Mouse (Mus musculus) forebrain, embryonic 11.5 days (tissue): Measurements from ENCODE around the gene Cfap45. TPM values are rescaled to one million over a fixed set of nuclear protein-coding genes. Genes with fewer than 3 reads are reported as not detected.
A peak's percentile ranks its signal among the peaks of the same experiment; 100 is the strongest.

Experiments used
- ATAC-seq: fragments of 200-750 bp; cut with Nextera tagmentation; replicated peaks from 2 replicates; pipeline ENCODE4 v1.8.0; 2017; ENCODE audit warnings: moderate TSS enrichment; ENCODE audit not compliant: low FRiP score
- DNase-seq: peaks from one replicate; pipeline ENCODE4 v3.0.0-alpha.2; 2017; ENCODE audit warnings: low spot score
- H3K27ac ChIP-seq: fragments of 300-500 bp; sonication (generic); 2 replicates; pipeline ENCODE4 v1.5.1; 2014; ENCODE audit warnings: low read depth, low read length
- H3K27me3 ChIP-seq: fragments of 300-500 bp; sonication (generic); 2 replicates; pipeline ENCODE4 v1.6.1; 2014; ENCODE audit warnings: mild to moderate bottlenecking, low read length, mixed read lengths; ENCODE audit not compliant: control insufficient read depth, insufficient read depth
- H3K36me3 ChIP-seq: fragments of 300-500 bp; sonication (generic); 2 replicates; pipeline ENCODE4 v1.6.1; 2014; ENCODE audit warnings: mild to moderate bottlenecking, low read length, moderate library complexity, mixed read lengths; ENCODE audit not compliant: control insufficient read depth, insufficient read depth
- H3K4me1 ChIP-seq: fragments of 300-500 bp; sonication (generic); replicated peaks from 2 replicates; pipeline ENCODE4 v1.6.1; 2014; ENCODE audit warnings: low read length, mixed read lengths; ENCODE audit not compliant: control insufficient read depth, insufficient read depth
- H3K4me2 ChIP-seq: fragments of 300-500 bp; sonication (generic); 2 replicates; pipeline ENCODE4 v1.6.1; 2014; ENCODE audit warnings: low read depth, mild to moderate bottlenecking, low read length, moderate library complexity, mixed read lengths; ENCODE audit not compliant: severe bottlenecking
- H3K4me3 ChIP-seq: fragments of 300-500 bp; sonication (generic); 2 replicates; pipeline ENCODE4 v1.5.1; 2014; ENCODE audit warnings: low read depth, low read length
- H3K9ac ChIP-seq: fragments of 300-500 bp; sonication (generic); 2 replicates; pipeline ENCODE4 v1.6.1; 2014; ENCODE audit warnings: low read length
- H3K9me3 ChIP-seq: fragments of 300-500 bp; sonication (generic); 2 replicates; pipeline ENCODE4 v1.6.1; 2016; ENCODE audit warnings: low read length, mixed read lengths; ENCODE audit not compliant: control insufficient read depth
- WGBS: fragments of 180-500 bp; shearing (Covaris S2); extraction: QIAGEN DNeasy Blood & Tissue Kit; methylation state at CpG from one replicate; pipeline ENCODE4 v1.1.7; 2014; 5-methylcytosine and 5-hydroxymethylcytosine counted together
- polyA plus RNA-seq: library from polyadenylated mRNA; unstranded; fragments of >200 nt; fragmentation: Nextera tagmentation; extraction: Ambion mirVana; gene quantifications from 2 replicates; pipeline ENCODE4 v1.2.1, GENCODE M21; 2014

Cfap45 gene
- polyA plus RNA-seq, 1 experiment from 2014 or later: 1.2 TPM

DNA sequence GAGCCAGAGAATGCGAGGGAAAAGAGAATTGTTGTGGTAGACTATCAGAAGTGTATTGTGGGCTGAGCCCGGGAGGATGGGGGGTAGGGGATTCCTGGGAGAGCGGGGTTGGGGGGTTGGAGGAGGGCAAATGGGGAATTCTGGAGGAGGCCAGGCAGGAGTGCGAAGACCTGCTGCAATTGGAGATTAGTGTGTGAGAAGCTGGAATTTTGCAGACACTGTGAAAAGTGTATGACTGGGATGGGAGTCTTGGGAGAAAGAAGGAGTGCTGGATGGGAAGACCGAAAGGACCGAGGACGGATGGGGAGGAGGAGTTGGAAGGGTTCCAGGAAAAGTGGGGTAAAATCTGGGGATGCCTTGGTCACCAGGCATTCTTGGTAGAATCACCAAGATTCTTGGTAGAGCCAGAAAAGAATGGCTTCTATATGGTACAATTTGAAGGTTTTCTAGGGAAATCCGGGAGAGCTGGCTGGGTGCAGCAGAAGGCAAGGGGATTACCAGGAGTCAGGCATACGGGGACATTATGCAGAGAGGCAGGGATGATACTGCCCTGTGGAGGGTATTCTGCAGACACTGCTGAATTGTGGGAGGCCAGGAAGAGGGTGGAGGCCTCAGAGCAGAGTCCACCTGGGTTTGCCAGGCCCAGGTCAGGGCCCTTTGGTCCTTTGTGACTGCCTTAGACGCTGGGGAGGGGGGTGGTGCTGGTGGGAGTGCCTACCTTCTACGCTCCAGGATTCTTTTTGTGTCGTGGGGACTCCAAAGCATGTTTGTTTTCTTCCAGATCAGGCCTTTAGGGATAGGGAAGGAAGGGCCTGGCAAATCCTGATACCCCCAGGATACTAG is 37.9 kb upstream of the Cfap45 start:
- WGBS: under 1% methylated on average over 12 of the region's 12 CpGs
- peak overlapping the region; percentile 60 for H3K4me3 ChIP-seq
- peak overlapping the region; percentile 75 for H3K9ac ChIP-seq
- H3K27ac ChIP-seq: no peak overlapping the region; the same call in 1 of the 2 replicates
- ATAC-seq: peak; percentile 3; the same call in 1 of the 2 replicates
- H3K4me2 ChIP-seq: peak overlapping the region; percentile 53
- peaks cover 45% of the 10 kb centered on the region for H3K4me1 ChIP-seq
- no peaks in the 10 kb centered on the region for H3K27me3 ChIP-seq
- no peak for DNase-seq
- no peaks in the 10 kb centered on the region for H3K9me3 ChIP-seq
- no peaks in the 10 kb centered on the region for H3K36me3 ChIP-seq

DNA sequence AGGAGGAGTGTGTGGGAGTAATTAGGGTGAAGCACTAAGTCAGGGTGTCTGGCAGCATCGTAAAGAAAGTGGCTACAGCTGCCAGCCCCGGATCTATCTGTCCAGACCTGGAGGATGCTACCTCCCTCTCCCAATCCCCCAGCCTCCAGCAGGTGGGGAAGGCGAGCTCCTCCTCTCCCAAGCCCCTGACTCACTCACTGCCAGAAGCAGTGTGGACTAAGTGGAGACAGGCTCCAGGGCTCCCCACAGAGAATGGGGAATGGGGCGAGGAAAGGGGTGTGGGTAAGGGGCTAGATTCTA is 37.3 kb upstream of the Cfap45 start:
- 10% methylated on average over 4 of the region's 4 CpGs for WGBS

DNA sequence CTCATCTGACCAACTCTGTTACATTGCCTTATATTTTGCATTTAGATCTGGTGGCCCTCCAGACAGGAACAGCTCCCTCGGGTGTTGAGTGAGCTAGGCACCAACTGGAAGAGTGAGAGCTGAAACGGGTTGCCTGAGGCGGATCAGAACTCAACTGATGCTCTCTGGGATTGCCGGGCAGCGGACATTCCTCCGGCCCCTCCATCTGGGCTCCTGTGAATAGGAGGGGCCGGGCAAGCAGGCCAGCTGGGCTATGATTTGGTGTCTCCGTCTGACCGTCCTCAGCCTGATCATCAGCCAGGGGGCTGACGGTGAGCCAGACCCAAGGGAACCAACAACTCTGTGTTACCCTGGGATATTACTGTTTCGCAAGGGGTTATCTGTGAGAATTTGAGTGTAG is 36.4 kb upstream of the Cfap45 start:
- Histone ChIP-seq H3K27ac (no peak overlapping the region), H3K9ac (peak overlapping the region; percentile 75), H3K27me3 (no peaks in the 10 kb centered on the region), H3K9me3 (no peaks in the 10 kb centered on the region), H3K4me2 (peak overlapping the region; percentile 53), H3K4me1 (peaks cover 47% of the 10 kb centered on the region), H3K4me3 (peak overlapping the region; percentile 60), H3K36me3 (no peaks in the 10 kb centered on the region; the same call in 1 of the 2 replicates)
- WGBS: 42% methylated on average over 11 of the region's 11 CpGs
- ATAC-seq (no peak), DNase-seq (no peak)

More for the DNA sequence above, 37.3 kb upstream of the Cfap45 start:
- Histone ChIP-seq H3K9ac (peak overlapping the region; percentile 75), H3K9me3 (no peaks in the 10 kb centered on the region), H3K4me1 (peaks cover 47% of the 10 kb centered on the region), H3K4me2 (peak overlapping the region; percentile 53), H3K4me3 (peak overlapping the region; percentile 60), H3K27ac (no peak overlapping the region; the same call in 1 of the 2 replicates), H3K36me3 (no peaks in the 10 kb centered on the region), H3K27me3 (no peaks in the 10 kb centered on the region)
- DNase-seq: no peak
- ATAC-seq: no peak

- Histone ChIP-seq H3K36me3 (no peaks in the 10 kb centered on the region; the same call in 1 of the 2 replicates), H3K4me2 (peak overlapping the region; percentile 53), H3K9ac (peak overlapping the region; percentile 75), H3K27ac (no peak overlapping the region), H3K27me3 (no peaks in the 10 kb centered on the region), H3K4me1 (peaks cover 47% of the 10 kb centered on the region), H3K4me3 (peak overlapping the region; percentile 60), H3K9me3 (no peaks in the 10 kb centered on the region)
- WGBS: 53% methylated on average over 13 of the region's 13 CpGs
- no peak for ATAC-seq
- DNase-seq: no peak
These were observed 35.9 kb upstream of the Cfap45 start for GRCm38 (mm10) chr1:172484671-172485070.

- Histone ChIP-seq H3K27me3 (no peaks in the 10 kb centered on the region), H3K27ac (peak overlapping the region; percentile 87), H3K9me3 (no peaks in the 10 kb centered on the region), H3K9ac (peak overlapping the region; percentile 59), H3K36me3 (no peaks in the 10 kb centered on the region; the same call in 1 of the 2 replicates), H3K4me2 (peak overlapping the region; percentile 53), H3K4me1 (peaks cover 49% of the 10 kb centered on the region), H3K4me3 (peak overlapping the region; percentile 27)
- ATAC-seq (0 out of 2 replicates have a peak, but pooled peaks have one; percentile 6), DNase-seq (no peak)
- 13% methylated on average over 6 of the region's 6 CpGs for WGBS
These were observed 34.8 kb upstream of the Cfap45 start for GRCm38 (mm10) chr1:172485821-172486220.

GRCm38 (mm10) chr1:172486236-172486635 is 34.4 kb upstream of the Cfap45 start:
- H3K9me3 ChIP-seq: no peaks in the 10 kb centered on the region
- H3K4me3 ChIP-seq: peak overlapping the region; percentile 27
- H3K9ac ChIP-seq: peak overlapping the region; percentile 59
- no peaks in the 10 kb centered on the region for H3K27me3 ChIP-seq
- ATAC-seq (peak; percentile 52), DNase-seq (peak; percentile 77)
- WGBS: 10% methylated on average over 4 of the region's 4 CpGs
- peak overlapping the region; percentile 53 for H3K4me2 ChIP-seq
- no peaks in the 10 kb centered on the region; the same call in 1 of the 2 replicates for H3K36me3 ChIP-seq
- peaks cover 47% of the 10 kb centered on the region for H3K4me1 ChIP-seq
- peak overlapping the region; percentile 87 for H3K27ac ChIP-seq

GRCm38 (mm10) chr1:172486651-172487050 is 34.0 kb upstream of the Cfap45 start:
- 23% methylated on average over 5 of the region's 5 CpGs for WGBS
- Histone ChIP-seq H3K4me3 (peak overlapping the region; percentile 27), H3K9me3 (no peaks in the 10 kb centered on the region), H3K27me3 (no peaks in the 10 kb centered on the region), H3K9ac (peak overlapping the region; percentile 59), H3K4me2 (peak overlapping the region; percentile 53), H3K27ac (peak overlapping the region; percentile 87), H3K4me1 (peaks cover 43% of the 10 kb centered on the region), H3K36me3 (no peaks in the 10 kb centered on the region; the same call in 1 of the 2 replicates)
- ATAC-seq: no peak
- no peak for DNase-seq

DNA sequence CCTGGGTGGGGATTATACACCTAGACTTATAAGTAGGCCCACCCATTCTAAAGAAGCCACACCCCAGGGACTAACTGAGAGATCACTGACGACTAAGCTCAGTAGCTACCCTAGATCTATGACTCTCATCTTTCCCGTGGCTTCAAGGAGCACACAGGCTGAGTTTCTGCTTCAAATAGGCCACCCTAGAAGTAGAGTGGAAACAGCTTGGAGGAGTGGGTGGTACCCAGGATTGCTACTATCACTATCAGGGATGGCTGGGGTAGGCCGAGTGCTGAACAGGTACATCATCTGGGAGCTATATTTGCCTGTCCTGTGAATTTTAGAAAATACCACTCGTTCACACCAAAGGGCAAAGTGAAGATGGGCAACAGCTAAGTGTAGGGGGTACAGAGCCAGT is 32.7 kb upstream of the Cfap45 start:
- no peaks in the 10 kb centered on the region; the same call in 1 of the 2 replicates for H3K36me3 ChIP-seq
- no peak overlapping the region for H3K4me2 ChIP-seq
- DNase-seq (no peak), ATAC-seq (no peak)
- 81% methylated on average over 4 of the region's 4 CpGs for WGBS
- no peak overlapping the region for H3K4me3 ChIP-seq
- no peak overlapping the region for H3K9ac ChIP-seq
- H3K4me1 ChIP-seq: peaks cover 43% of the 10 kb centered on the region
- H3K9me3 ChIP-seq: no peaks in the 10 kb centered on the region
- H3K27ac ChIP-seq: no peak overlapping the region
- H3K27me3 ChIP-seq: no peaks in the 10 kb centered on the region
